Mouse (Mus musculus): ENCODE data around the gene Gm20388.

Gene Gm20388

GRCm38 (mm10) chr8:120289698-120290181 lies 379.1 kb downstream of the Gm20388 start:
- no peak for DNase-seq (ENCODE audit: low read depth, low spot score)

- DNase-seq (ENCODE audit: low read depth, low spot score): no peak
These were observed 380.0 kb downstream of the Gm20388 start for GRCm38 (mm10) chr8:120290614-120291013.

GRCm38 (mm10) chr8:120291650-120292049 lies 381.0 kb downstream of the Gm20388 start:
- DNase-seq (ENCODE audit: low read depth, low spot score): no peak

DNA sequence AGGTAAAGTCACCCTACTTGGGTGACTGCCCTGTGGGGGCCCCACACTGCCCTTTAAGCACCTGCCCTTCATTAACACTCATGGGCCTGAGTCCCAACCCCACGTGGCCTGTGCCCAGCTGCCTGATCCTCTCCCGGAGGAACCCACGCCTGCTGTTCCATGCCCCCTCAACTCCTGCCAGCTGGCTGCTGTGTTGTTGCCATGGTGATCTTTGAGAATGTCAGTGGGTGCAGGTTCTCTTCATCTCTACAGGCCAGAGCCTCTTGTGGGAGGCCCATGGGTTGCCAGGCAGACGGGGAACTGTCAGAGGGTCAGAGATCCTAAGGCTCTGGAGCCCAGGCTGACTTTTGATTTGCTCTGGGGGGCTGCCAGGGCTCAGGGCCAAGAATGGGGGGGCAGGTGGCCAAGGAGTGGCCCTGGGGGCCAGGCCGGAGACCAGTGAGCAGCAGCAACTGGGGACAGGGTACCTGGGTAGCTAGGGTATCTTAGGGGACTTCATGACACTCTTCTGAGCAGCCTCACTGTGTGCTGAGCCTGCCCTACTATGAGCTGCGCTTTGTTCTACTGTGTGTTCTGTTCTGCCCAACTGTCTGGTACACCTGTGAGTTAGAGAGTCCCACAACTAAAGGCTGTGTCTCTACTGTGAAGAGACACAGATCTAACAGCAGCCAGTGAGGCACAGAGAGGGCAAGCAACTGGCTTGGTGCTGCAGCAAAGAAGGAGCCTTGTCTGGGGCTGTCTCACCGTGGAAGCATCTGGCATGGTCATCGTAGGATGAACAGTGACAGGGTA lies 381.9 kb downstream of the Gm20388 start:
- DNase-seq (ENCODE audit: low read depth, low spot score): no peak

GRCm38 (mm10) chr8:120293421-120294357 lies 383.0 kb downstream of the Gm20388 start:
- no peak for DNase-seq (ENCODE audit: low read depth, low spot score)

DNA sequence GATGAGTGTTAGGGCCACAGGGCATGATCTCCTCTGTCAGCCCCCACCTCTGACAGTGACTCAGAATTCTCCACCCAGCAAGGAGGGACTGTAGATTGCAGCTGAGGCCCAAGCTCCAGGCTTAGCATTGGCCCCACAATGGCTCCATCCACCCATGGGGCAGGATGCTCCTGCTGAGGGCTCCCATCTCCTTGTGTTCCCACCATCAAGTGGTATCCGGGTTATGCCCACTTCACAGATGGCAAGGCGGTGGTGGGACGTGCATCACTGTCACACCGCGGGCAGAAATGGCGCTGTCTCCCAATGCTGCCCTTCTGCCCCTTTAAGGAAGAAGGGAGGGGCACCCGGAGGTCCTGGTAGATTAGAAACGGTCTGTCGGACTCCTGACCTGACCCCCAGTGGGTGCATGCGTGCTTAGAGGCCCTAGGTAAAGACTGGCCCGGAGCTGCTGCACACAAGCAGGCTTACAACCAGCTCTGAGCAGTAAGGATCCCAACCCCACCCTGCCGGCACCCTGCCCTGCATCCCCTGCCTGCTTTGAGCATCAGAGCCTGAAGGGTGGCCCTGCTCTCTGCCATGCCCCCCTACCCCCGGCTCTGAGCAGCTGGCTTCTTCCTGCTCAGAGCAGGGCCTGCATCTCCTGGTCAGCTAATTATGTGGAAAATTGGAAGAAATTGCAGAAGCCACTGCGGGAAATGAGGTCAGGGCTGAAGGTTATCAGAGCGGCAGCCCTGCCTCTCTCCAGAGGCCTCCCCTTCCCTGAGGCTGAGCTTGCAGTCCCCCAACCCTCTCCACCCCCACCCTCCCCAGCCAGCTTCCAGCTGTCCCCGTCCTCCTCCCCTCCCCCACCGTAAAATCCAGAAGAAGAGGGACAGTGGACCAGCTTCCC lies 384.6 kb downstream of the Gm20388 start:
- no peak for DNase-seq (ENCODE audit: low read depth, low spot score)

DNA sequence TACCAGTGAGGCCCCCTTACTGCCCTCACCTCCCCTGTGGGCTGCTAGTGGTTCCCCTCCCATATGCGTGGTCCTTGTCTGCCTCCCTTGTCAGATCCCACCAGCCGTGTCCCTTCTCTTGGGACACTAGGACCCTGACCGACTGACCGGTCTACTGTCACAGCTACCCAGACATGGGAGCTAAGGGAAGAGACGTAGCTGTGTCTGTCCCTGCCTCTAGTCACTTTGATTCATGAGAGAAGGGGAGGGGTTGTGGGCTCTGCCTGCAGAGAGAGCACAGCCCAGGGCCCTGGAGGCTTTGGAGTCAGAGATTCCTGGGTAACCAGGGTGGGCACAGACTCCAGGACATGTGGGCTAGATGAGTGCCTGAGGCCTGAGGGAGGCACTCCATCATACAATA lies 386.4 kb downstream of the Gm20388 start:
- no peak for DNase-seq (ENCODE audit: low read depth, low spot score)

GRCm38 (mm10) chr8:120298601-120299532 lies 388.2 kb downstream of the Gm20388 start:
- DNase-seq (ENCODE audit: low read depth, low spot score): peak; percentile 46

DNA sequence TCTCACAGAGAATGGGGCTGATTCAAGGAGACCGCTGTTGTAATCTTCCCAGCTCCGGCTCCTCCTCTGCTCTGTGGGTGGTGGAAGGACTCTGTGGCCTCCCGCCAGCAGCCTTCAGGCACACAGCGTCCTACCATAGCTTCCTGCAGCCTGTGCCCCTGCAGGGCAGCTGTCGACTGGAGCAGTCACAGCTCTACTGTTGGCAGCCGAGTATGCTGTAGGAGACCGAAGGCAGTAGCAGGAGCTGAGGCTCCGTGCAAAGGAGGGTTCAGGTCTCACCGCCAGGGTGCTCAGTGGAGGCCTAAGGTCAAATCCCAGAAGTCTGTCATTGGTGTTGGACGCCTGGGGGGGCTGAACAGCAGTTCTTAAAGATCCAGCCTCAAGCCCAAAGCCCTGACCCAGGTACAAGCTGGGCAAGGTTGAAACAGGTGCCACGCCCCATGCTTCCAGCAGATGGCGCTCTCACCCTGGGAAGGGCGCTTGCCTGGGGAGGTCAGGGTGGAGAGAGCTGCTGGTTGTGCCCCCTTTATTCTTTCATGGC lies 390.0 kb downstream of the Gm20388 start:
- peak; percentile 79 for DNase-seq (ENCODE audit: low read depth, low spot score)

DNA sequence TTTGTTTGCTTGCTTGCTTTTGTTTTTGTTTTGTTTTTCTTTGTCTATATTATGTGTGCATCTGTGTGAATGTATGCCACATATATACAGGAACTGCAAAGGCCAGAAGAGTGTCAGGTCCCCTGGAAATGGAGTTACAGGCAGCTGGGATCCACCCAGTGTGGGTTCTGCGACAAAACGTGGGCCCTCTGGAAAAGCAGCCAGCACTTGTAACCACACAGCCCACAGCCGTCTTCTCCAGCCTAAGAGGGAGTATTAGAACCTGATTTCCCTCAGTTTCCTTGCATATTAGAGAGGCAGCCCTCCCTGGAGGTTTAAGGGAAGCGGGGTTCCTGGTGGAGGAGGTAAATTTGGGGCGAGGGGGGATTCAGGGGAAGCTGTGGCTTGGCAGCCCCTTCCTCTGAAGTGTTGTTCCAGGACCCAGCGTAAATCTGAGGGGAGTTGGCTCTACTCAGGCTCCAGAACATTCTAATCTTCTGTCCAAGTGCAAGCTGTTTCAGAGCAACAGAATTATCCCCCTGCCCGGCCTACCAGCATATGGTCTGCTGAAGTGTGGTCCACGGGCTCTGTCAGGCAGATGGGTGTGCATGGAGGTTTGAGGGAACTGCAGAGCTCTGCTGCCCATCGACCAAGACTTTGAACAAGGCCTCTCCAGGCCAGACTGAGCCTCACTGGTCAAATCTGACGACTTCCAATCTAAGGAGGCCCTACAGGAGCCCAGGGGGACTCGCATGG lies 392.5 kb downstream of the Gm20388 start:
- DNase-seq (ENCODE audit: low read depth, low spot score): no peak

- DNase-seq (ENCODE audit: low read depth, low spot score): no peak
These were observed 393.5 kb downstream of the Gm20388 start for GRCm38 (mm10) chr8:120304097-120304496.

- no peak for DNase-seq (ENCODE audit: low read depth, low spot score)
These were observed 395.3 kb downstream of the Gm20388 start for GRCm38 (mm10) chr8:120305800-120306385.

- DNase-seq (ENCODE audit: low read depth, low spot score): no peak
These were observed 396.5 kb downstream of the Gm20388 start for GRCm38 (mm10) chr8:120307103-120307502.

GRCm38 (mm10) chr8:120307528-120307927 lies 396.9 kb downstream of the Gm20388 start:
- DNase-seq (ENCODE audit: low read depth, low spot score): no peak

GRCm38 (mm10) chr8:120308131-120308530 lies 397.5 kb downstream of the Gm20388 start:
- no peak for DNase-seq (ENCODE audit: low read depth, low spot score)

- DNase-seq (ENCODE audit: low read depth, low spot score): no peak
These were observed 397.9 kb downstream of the Gm20388 start for GRCm38 (mm10) chr8:120308553-120308952.

DNA sequence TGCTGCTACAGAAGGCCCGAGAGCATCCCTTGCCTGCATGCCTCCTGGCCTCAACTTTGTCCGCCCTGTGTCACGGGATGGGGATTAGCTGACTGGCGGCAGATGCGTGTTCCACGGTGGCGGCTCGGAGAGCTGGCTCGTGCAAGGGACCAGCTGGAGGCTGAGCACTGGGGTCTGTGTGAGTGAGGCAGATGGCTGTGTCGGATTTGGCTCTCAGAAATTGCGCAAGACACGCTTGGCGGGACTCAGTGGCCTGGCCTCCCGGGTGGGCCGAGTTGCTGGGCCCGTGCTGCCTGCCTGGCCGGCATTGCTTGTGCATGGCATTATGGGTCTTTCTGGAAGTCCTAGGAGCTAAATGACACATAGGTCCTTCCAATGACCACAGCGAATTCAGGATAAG lies 398.7 kb downstream of the Gm20388 start:
- DNase-seq (ENCODE audit: low read depth, low spot score): peak; percentile 47

DNA sequence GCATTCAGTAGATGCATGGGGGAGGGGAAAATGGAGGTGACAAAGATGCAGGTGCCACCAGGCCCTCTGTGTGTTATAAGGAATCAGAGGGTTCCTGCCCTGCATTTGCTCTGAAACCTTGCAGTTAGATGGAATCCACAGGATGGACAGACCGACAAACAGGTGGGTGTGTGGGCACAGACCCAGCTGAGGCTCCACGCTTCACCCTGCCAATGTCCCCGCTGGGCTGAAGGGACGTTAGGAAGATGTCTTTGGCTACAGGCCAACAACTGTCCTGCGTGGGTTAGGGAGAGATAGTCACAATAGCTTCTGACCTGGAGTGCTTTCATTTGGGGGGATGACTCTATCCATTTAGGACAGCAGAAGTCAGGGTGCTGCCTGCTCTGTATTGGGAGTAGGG lies 399.4 kb downstream of the Gm20388 start:
- DNase-seq (ENCODE audit: low read depth, low spot score): no peak

- no peak for DNase-seq (ENCODE audit: low read depth, low spot score)
These were observed 401.8 kb downstream of the Gm20388 start for GRCm38 (mm10) chr8:120312452-120312851.

Data from ES-CJ7 (cell line).